Mouse (Mus musculus) layer of hippocampus, adult 8-10 months (tissue): ENCODE data around the gene Fhad1. TPM values are rescaled to one million over a fixed set of nuclear protein-coding genes. Genes with fewer than 3 reads are reported as not detected.

ENCODE experiments used
- DNase-seq, 2 experiments: peaks; one replicate each; pipeline ENCODE4 v3.0.0; 2022; ENCODE audit warnings: low spot score in 2 of 2
- total RNA-seq, 4 experiments: library from RNA; stranded (reverse); gene quantifications; 2 replicates each; pipeline ENCODE4 v1.2.4; 2022

The Fhad1 gene
- total RNA-seq, 4 experiments from 2014 or later: 6.9 to 10.4 (median 9.0) TPM

DNA sequence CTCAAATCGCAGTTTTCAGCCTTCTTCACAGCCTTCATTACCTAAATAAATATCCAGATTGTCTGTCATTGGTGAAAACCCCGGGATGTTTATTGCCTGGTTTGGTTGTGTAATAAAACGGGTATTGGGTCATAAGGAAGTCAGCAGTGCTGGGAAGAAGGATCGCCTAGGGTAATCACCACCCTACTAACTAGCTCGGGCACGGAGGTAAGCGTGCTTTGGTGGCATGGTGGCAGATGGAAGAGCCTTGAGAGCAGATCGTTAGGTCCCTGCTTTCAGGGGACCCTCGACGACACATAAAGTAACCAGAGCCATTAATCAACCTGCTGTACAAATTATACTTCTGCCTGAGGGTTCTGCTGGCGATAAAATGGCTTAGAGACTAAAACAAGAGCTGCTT, 36.3 kb downstream of the Fhad1 start:
- no peak for DNase-seq

DNA sequence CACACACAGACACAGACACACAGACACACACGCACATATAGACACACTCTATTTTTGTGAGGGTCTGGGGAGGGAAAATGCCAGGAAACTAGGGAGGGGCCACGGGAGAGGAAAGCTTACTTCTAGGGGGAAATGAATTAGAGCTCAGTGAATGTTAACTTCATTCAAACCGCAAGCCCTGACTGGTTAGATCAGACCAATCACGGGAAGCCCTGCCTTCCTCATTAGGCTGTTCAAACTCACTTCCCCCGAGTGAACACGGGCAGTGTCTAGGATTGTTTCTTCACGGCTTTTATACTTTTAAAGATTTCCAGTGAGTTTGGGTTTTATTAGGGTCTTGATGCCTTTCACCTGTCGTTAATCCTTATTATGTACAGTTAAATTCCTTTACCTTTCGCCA, 37.5 kb downstream of the Fhad1 start:
- DNase-seq: no peak

DNA sequence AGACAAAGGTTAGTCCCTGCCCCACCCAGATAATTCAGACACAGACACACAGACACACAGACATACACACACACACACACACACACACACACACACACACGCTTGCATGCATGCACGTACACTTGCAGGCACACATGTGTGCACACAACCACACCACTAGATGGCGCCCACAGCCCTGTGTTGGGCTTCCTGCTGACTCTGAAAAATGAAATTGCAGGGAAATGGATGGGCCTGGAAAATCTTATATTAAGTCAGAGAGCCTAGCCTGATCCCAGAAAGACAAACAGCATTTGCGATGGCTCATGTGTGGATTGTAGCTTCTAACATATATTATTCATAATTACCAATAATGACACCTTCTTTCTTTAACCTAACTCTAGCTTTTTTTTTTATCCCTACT, 38.7 kb downstream of the Fhad1 start:
- DNase-seq: no peak

DNA sequence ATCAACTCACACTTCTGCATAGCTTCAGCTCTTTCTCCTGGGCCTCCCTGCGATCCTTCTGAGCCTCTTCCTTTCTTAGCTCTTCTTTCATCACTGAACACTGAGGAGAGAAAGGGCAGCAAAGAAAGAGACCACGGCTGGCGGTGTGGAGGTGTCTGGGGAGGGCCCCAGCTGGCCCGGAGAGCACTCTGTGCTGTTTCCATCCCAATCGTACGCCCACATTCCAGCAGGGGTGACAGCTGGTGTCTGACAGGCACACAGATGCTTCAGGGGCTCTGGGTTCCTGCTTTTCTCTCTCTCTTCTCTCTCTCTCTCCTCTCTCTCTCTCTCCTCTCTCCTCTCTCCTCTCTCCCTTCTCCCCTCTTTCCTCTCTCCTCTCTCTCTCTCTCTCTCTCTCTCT, 50.3 kb downstream of the Fhad1 start:
- peak; percentile 71 to 84 for DNase-seq

DNA sequence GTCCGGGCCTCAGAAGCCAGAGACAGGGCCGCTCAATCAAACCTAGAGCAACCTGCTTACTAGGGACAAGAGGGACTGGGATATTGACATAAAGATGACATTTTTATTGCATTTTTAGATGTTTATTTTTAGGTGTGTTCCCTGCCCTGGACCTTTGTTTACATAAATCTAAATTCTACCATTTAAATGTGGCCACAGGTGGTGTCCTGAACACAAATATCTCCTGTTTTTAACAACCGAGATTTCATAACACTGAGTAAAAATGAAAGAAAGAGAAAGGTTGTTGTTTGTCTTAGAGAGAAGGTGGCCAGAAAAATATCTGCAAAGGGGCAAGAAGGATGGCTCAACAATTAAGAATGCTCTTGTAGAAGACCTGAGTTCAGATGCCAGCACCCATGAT, 51.0 kb downstream of the Fhad1 start:
- no peak for DNase-seq

DNA sequence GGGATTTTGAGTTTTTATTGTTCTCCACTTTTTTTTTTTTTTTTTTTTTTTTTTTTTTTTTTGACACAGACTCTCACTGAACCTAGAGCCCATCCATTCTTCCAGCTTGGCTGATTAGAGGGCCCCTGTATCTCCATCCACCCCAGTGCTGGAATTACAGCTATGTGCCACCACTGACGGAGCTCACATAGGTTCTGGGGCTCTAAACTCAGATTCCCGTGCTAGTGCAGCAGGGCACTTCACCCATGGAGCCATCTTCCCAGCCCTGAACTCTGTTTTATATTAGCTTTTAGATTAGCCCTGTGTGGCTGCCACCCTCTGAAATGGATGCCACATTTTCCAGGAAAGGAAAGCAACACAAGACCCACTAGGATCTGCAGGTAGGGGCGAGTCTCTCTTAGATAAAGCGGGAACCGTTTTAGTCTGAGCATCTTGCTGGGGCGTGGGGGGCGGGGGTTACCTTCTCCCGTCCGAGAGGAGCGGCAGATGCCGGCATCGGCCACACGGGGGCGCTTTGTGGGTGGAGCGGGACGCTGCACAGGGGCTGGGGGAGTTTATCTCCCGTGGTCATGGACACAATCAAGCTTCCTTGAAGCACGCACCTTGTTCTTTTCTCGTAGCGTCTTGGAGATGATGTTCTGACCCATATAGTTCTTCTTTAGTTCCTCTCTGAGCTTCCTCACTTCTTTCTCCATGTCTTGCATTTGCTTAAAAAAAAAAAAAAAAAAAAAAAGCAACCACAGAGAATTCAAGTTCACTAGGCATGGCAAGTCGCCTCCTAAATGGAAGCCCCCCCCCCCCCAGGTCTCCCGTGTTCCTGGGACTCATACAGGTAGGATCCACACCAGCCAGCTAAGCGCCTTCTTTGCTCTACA, 51.8 kb downstream of the Fhad1 start:
- DNase-seq: no peak

DNA sequence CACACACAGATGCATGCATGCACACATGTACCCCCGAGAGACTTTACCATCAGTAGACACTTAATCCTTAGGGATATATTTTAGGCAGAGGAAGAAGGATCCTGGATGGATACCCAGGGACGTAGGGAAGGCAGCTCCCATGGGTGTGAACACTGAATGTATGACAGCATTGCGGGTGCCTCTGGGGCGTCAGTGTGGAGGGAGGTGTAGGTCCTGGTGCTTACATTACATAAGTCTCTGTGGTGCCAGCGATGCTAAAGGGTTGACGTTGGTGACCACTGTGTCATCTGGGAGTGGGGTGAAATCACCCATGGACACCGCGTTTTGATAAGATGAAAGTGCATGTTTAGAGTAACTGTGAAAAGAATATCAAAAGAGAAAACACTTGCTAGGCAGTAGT, 54.8 kb downstream of the Fhad1 start:
- no peak for DNase-seq

DNA sequence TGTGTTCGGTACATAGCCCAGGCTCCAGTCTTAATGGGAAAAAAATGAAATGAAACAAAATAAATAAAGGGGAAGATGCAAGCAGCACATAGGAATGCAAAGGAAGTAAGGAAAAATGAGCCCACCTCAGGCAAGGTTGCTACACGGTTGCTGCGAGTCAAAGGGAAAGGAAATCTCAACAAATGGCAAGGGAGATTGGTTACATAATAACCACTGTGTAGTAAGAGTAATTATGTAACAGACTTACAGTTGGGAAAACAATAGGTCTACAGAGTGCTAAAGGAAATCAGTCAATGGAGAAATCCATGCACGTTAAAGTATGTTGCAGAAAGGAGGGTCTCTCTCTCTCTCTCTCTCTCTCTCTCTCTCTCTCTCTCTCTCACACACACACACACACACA, 55.3 kb downstream of the Fhad1 start:
- no peak for DNase-seq

DNA sequence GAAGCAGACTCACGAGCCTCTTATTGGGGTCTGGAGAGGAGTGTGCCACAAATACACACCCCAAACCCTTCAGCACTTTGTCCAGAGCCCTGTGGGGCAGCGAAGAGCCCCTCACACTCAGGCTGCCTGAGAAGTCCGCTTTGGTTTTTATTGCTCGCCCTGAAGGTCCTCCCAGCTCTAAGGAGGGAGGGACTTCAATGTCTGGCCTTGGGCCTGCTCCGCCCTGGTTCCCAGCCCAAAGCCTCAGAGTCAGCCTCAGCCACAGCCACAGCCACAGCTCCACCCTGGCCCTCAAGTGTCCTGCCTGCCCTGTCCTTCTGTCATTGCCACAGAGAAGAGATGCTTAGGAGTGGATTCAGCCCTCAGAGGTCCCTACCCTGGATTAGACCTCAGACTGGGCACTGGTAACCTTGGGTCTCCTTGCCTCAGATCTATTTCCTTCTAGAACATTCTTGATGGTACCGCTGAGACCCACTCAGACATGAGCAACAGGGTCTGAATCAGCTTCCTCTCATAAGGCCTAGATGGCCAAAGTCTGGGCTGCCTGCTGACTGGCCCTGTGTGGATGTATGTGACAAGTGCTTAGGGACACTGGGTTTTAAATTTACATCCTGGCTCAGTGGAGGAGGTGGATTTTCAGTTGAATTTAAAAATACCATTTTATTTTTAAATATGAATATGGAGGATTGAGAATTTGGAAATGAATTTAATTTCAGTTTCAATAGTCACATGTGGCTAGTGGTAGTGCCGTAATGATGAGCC, 56.1 kb downstream of the Fhad1 start:
- no peak for DNase-seq

DNA sequence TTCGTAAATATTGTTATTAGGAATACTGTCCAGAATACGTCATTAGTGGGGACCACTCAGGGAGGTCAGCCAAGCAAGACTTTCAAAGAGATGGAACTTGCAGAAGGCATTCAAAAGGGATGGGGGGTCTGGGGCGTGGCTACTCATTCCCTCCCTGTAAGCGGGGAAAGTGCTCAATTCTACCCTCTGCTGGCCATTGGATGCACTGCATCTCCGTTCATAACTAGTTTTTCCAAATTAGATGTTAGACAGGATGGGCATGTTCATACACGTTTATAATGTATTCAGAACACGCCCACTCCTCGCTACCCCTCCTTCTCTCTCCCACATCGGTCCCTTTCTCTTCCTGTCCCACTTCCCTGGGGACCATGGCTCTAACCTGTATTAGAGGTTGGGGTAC, 56.7 kb downstream of the Fhad1 start:
- DNase-seq: peak; percentile 59 to 83

DNA sequence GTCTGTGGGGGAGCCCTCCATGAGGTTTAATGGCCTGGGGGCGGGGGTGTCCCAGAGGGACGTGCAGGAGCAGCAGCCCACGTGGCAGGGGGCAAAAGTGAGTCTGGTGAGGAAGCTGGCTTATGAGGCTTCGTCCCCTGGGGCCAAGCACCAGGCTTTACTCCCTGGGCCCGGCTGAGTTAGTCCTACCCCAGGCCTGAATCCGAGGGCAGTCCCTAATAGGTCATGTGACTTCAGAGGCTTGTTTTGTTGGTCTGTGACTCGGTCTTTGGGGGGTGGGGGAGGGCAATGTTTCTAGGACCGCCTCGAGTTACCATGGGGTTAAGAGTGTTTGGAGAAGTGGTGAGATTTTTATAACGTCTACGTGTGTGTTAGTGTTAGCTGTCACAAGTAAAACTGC, 57.1 kb downstream of the Fhad1 start:
- no peak for DNase-seq

DNA sequence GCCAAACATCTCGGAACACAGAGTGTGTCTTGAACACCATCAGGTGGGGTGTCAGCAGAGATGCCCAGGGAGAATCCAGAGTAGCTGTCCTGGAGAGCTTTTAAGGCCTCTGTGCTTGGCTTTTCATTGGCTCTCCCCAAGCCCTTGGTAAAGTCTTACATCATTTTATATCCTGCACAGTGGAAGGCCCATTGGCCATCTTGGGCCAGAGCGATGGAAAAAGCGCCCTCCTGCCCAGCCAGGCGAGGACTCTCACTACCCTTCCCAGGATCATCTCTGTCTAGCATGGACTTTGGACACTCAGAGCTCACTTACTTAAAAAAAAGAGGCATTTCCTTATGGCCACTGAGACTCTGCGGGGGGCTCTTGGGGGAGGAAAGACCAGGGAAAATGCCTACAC, 58.0 kb downstream of the Fhad1 start:
- DNase-seq: no peak

DNA sequence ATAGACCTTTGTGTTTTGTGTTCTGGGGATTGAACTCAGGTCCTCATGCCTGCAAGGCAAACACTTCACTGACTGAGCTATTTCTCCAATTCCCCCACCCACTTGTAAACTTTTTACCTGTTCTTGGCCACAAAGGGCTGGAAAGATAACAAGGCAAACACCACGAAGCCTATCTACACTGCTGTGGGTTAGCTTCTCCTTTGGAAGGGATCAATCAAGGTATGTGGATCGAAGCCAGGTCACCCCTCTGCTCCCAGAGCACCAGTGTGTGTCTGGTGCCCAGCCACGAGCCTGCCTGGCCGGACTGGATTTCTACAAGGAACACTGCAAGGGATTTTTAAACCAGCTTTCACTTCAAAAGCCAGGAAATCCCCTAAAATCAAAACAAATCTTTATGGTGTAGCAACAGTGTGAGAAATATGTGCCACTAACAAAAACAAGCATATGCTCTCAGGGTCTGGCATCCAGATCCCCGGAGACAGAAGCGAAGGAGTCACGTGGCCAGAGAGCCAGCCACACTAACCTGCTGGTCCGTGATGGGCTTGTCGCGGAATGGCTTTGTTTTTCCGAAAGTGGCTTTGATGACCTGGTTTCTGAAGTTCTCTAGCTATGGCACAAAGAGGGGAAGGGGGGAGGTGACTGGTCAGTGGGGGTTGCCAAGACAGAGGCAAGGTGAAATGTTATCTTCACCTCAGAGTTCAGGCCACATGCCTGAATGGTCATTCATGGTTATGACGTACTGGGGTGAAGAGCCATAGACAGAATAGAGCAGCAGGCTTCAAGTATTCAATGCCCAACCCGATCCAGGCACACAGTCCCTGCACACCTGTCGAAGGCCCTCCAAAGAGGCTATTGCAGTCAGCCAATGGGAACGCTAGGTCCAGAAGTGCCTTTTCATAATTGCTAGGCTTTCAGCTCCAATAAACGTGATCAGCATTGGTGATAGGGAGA, 59.8 kb downstream of the Fhad1 start:
- DNase-seq: no peak

DNA sequence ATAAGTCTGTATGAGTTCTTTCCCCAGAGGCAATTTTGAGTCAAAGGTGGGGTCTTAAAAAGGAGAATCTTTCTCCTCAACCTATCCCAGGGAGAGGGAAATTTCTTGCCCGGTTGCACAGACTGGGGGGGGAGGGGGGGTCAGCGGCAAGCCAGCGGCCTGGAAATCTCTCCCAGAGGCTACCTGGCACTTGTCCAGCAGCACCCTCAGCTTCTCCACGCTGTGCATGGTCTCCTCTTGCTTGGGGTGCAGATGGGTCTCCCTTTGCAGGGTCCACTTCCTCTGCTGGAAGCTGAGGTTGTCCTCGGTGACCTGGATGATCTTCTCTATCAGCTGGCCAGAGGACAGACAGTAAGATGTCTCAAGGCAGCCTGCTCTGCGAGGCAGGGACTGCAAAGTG, 61.0 kb downstream of the Fhad1 start:
- no peak for DNase-seq

DNA sequence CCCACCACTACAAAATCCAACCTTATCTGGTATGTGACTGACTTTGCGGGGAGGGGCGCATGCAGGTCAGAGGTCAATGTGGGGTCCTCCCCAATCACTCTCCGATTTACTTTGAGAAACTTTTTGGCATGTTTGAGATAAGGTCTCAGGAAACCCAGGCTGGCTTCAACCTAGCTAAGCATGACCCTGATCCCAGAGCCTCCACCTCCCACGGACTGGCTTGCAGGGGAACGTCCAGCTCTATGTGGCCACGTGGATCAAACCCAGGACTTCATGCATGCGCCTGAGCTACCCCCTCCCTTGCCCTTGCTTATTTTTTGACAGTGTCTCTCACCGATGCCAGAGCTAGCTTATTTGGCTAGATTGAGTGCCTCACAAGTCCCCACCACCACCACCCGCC, 61.6 kb downstream of the Fhad1 start:
- DNase-seq: no peak

DNA sequence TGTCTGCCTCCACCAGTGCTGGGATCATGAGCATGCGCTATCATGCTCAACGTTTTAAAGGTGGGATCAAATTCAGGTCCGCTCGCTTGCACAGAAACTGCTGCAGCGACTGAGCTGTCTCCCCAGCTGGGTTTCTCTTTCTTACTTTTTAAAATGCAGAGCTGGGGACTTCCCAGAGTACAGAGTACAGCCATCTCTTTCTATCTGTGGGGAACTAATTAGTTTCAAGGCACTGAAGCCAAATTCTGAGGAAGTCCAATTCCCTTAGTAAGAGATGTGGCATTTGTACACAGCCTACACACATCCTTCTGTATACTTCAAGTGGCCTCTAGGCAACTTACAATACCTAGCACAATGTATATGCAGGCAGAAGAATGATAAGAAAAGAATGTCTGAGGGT, 62.1 kb downstream of the Fhad1 start:
- DNase-seq: no peak

DNA sequence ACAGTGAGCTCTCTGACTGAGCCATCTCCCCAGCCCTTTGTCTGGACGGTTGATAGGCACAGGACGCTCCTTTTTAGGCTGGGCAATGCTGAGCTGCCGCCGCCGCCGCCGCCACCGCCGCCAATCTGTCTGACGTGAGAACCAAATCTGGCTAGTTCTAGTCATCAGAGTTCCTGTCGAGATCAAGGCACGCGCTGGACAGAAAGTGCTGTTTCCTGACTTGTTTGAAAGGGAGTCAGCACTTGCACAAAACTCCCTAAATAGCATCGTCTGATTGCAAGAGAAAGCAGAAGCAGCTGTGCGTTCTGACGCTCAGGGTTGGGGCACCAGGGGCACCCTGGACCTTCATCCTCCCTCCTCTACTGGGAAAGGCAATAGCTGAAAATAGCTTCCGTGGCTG, 62.8 kb downstream of the Fhad1 start:
- peak; percentile 49 to 56 for DNase-seq

DNA sequence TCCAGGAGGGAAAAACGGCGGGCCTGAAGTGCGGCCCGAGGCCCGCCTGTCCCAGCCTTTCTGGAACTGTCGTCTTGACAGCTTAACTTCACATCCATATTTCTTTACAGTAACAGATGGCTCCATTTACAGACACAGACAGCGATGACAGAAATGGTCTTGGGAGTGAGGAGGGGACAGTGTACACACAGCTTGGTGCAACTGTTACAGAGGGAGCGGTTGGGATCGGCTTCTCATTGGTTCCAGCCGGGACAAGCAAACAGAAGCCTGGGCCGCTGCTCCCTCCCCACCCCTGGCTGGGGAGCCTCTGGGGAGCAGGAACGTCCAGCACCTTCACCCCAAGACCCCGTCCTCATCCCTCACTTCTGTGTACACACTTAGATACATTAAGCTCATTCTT, 65.4 kb downstream of the Fhad1 start:
- DNase-seq: no peak

DNA sequence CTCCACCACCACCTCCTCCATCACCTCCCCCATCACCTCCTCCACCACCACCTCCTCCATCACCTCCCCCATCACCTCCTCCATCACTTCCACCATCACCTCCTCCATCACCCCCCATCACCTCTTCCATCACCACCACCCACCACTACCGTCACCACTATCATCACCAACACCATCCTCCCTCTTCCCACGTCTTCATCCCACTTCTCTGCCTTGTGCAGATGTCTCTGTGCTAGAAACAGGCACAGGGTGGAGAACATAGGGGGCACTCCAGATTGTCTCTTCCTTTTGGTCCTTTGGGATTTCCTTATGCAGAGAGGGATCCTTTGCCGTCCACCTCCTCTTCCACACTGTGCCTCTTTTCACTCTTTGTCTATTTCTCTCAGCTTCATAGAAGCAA, 66.1 kb downstream of the Fhad1 start:
- DNase-seq: no peak

DNA sequence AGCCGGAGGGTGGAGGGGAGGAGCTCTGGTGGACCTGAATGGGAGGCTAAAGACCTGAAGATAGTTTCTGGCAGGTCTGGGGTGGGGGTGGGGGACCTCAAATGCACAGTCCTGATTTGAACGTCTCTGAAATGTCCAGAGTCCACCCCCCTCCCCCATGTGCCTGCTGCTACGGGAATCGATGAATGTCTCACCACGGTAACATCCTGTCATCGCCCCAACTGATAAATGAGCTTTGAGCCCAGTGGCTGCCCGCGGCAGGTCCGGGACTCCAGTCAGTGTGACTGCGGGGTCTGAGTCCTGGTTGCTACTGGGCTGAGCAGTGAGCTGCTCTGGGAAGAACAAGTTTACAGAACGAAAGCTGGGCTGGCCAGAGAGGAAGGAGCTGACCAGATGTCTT, 72.5 kb downstream of the Fhad1 start:
- DNase-seq: no peak

DNA sequence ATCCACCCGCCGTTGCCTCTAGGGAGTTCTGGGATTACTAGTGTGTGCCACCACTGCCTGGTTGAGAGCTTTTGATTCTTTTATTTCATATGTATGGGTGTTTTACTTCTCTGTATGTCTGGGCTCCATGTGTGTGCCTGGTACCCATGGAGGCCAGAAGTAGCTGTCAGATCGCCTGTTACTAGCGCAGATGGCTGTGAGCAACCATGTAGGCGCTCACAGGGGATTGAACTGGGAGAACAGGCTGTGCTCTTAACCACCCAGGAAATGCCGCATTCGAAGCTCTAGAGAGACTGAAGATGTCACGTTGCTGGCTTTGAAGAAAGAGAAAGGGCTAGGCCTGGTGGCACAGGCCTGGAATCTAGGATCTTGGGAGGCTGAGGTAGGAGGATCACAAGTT, 73.6 kb downstream of the Fhad1 start:
- peak; percentile 54 to 56 for DNase-seq

DNA sequence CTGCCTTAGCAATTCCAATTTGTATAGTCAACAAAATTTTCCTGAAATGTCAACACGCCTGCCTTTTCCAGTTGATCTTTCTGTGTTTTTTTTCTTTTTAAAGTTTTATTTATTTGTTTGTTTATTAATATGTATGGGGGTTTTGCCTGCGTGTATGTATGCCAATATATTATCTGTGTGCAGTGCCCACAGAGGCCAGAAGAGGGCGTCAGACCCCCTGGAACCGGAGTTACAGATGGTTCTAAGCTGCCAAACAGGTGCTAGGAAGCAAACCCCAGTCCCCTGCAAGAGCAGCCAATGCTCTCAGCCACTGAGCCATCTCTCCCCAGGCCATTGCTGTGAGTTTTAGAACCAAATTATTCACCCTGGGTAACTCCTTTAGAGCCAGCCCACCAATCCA, 76.3 kb downstream of the Fhad1 start:
- DNase-seq: no peak
